Mouse (Mus musculus) cerebellum, adult 2 months (tissue): ENCODE measurements around the gene Gm44790.

Experiments
- CTCF ChIP-seq: fragments of 200-500 bp; IDR thresholded peaks from 2 replicates; pipeline ENCODE4 v1.5.1; 2011; ENCODE audit warnings: low read depth, mild to moderate bottlenecking, control low read depth, low read length, moderate library complexity, borderline replicate concordance; ENCODE audit not compliant: insufficient read depth
- POLR2A ChIP-seq: fragments of 200-500 bp; IDR thresholded peaks from 2 replicates; pipeline ENCODE4 v1.6.1; 2011; ENCODE audit warnings: low read length, control low read depth, borderline replicate concordance; ENCODE audit not compliant: insufficient read depth

DNA sequence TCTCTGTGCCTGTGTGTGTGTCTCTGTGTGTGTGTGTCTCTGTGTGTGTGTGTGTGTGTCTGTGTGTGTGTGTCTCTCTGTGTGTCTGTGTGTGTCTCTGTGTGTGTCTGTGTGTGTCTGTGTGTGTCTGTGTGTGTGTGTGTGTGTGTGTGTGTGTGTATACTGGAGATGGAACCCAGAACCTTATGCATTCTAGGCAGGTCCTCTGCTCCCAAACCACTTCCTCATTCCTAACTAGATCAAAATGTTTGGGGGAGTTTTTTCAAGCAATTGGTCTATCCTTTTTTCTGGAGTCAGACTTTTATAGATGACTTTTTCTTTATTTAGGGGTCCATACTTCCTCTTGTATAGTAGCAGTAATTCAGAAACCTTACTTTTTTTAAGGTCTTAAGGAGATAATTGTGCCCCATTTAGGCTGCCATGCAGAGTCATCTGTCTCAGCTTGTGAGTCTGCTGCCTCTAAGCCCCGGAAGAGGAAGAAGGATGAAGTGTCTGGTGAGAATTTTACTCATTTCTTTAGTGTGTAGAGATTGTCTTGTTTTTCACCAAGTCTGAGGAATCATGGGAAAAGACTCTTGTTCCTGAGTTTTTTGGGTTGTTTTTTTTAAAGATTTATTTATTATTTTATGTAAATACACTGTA, 20.6 kb downstream of the Gm44790 start:
- TF ChIP-seq CTCF: no peak
- no peak for TF ChIP-seq POLR2A
